Mouse (Mus musculus) left cerebral cortex, adult 2 months (tissue): Measurements from ENCODE around the gene Ncr1. TPM values are rescaled to one million over a fixed set of nuclear protein-coding genes. Genes with fewer than 3 reads are reported as not detected.
"Not testable (repeated sequence)": the region's sequence is repeated elsewhere in the genome, so short reads cannot be mapped to it uniquely, and the experiment has no call there.

ENCODE experiments used
- DNase-seq, 2 experiments: peaks; one replicate each; pipeline ENCODE4 v3.0.0; 2021 to 2022; ENCODE audit warnings: low spot score in 2 of 2, mixed read lengths in 1 of 2; ENCODE audit errors: extremely low spot score in 1 of 2
- H3K27ac ChIP-seq: fragments of 200-600 bp; 2 replicates; pipeline ENCODE4 v1.8.1; 2022
- H3K4me3 ChIP-seq: fragments of 200-600 bp; 2 replicates; pipeline ENCODE4 v1.8.1; 2022
- CTCF ChIP-seq: fragments of 200-600 bp; IDR thresholded peaks from 2 replicates; pipeline ENCODE4 v1.8.1; 2022; ENCODE audit warnings: antibody characterized with exemption, mild to moderate bottlenecking, moderate library complexity
- intact Hi-C: fragments of 180-260 bp; cut with DNase I; formaldehyde crosslinking; loops from one replicate; pipeline ENCODE4 v1.15.1; 2025
- long read RNA-seq, 2 experiments: library from polyadenylated mRNA; stranded (forward); transcript quantifications; one replicate each; pipeline ENCODE4 v2.0.0; 2021; ENCODE audit warnings: borderline mapping rate in 2 of 2
- microRNA-seq, 2 experiments: library from miRNA; unstranded; fragments of <30 nt; microRNA quantifications; one replicate each; pipeline ENCODE4 v1.2.0; 2021
- total RNA-seq, 2 experiments: library from RNA; stranded (reverse); gene quantifications; 2 replicates each; pipeline ENCODE4 v1.2.3; 2021

Ncr1 gene
- total RNA-seq: not detected
- long read RNA-seq, experiment 1: 0 reads
- long read RNA-seq, experiment 2: 0 reads

GRCm38 (mm10) chr7:4337509-4337908 lies at the start of gene Ncr1:
Gene Ncr1 (plus strand): TSS chr7:4337724.
- no peak for TF ChIP-seq CTCF
- no peak for DNase-seq
- Histone ChIP-seq H3K4me3 (no peak within 1 kb of the TSS), H3K27ac (no peak within 1 kb of the TSS)
- intact Hi-C loops: no loop called here

- intact Hi-C loops: no loop called here
- no peak for TF ChIP-seq CTCF
Measured at GRCm38 (mm10) chr7:4292638-4293037, 44.9 kb upstream of the Ncr1 start.

GRCm38 (mm10) chr7:4297189-4297588 lies 40.3 kb upstream of the Ncr1 start:
- TF ChIP-seq CTCF: peak; percentile 24
- DNase-seq: no peak
- intact Hi-C loops: no loop called here
- H3K4me3 ChIP-seq: no peak overlapping the region
- no peak overlapping the region for H3K27ac ChIP-seq

More at GRCm38 (mm10) chr7:4292638-4293037, 44.9 kb upstream of the Ncr1 start:
- no peak for DNase-seq
- Histone ChIP-seq H3K27ac (no peak overlapping the region), H3K4me3 (no peak overlapping the region)

- DNase-seq: no peak
Measured at GRCm38 (mm10) chr7:4300166-4300565, 37.4 kb upstream of the Ncr1 start.

GRCm38 (mm10) chr7:4303457-4303856 lies 34.1 kb upstream of the Ncr1 start:
- TF ChIP-seq CTCF: no peak
- intact Hi-C loops: no loop called here
- DNase-seq: no peak
- H3K4me3 ChIP-seq: no peak overlapping the region
- no peak overlapping the region for H3K27ac ChIP-seq

More at GRCm38 (mm10) chr7:4300166-4300565, 37.4 kb upstream of the Ncr1 start:
- no peak for TF ChIP-seq CTCF
- no peak overlapping the region for H3K27ac ChIP-seq
- no peak overlapping the region for H3K4me3 ChIP-seq
- intact Hi-C loops: no loop called here

GRCm38 (mm10) chr7:4313109-4313508 lies 24.4 kb upstream of the Ncr1 start:
- not testable (repeated sequence) for H3K4me3 ChIP-seq, H3K27ac ChIP-seq, DNase-seq
- intact Hi-C loops: loop anchor here (10.0 kb wide), 1 partner anchor 92 kb away; no protein-coding TSS in a partner anchor

GRCm38 (mm10) chr7:4313531-4313930 lies 24.0 kb upstream of the Ncr1 start:
- not testable (repeated sequence) for DNase-seq, H3K4me3 ChIP-seq, H3K27ac ChIP-seq
- intact Hi-C loops: loop anchor here (10.0 kb wide), 1 partner anchor 91 kb away; no protein-coding TSS in a partner anchor

GRCm38 (mm10) chr7:4323301-4323700 lies 14.2 kb upstream of the Ncr1 start:
- Histone ChIP-seq H3K4me3 (no peak overlapping the region), H3K27ac (no peak overlapping the region)
- no peak for DNase-seq
- TF ChIP-seq CTCF: no peak
- intact Hi-C loops: no loop called here

- no peak for DNase-seq
- Histone ChIP-seq H3K4me3 (no peak overlapping the region), H3K27ac (no peak overlapping the region)
- intact Hi-C loops: no loop called here
- no peak for TF ChIP-seq CTCF
Measured at GRCm38 (mm10) chr7:4373521-4373920, 36.0 kb downstream of the Ncr1 start.

Small RNA genes lying within 50 kb of the gene (microRNA-seq; reads per million reads assigned to microRNA genes)
- gene Gm24752 (0 reads per million in 2 experiments), gene Gm25349 (0 reads per million in 2 experiments)

Other genes with a start within 250 kb of the Ncr1 start
- 100 to 1,000 TPM; 667 to 745 TPM for gene Ttyh1, start 218.3 kb upstream of the Ncr1 start, total RNA-seq
- gene Leng8, start 200.7 kb upstream of the Ncr1 start, total RNA-seq: 100 to 1,000 TPM; 178 to 184 TPM
- gene Leng9, start 187.3 kb upstream of the Ncr1 start, total RNA-seq: 1 to 10 TPM; 6.2 to 6.9 TPM
- gene Cdc42ep5, start 172.9 kb upstream of the Ncr1 start, total RNA-seq: 1 to 10 TPM; 1.4 to 1.6 TPM
- not detected for gene Lilra5, start 100.0 kb upstream of the Ncr1 start, total RNA-seq
- under 1 TPM in 1 of 2 experiments, not detected in 1; 0.05 TPM for gene Gp6, start 60.0 kb downstream of the Ncr1 start, total RNA-seq
- gene Rdh13, start 107.9 kb downstream of the Ncr1 start, total RNA-seq: 10 to 100 TPM; 25.1 to 29.3 TPM
- gene Eps8l1, start 123.0 kb downstream of the Ncr1 start, total RNA-seq: 1 to 10 TPM; 5.3 to 5.4 TPM
- 100 to 1,000 TPM; 173 to 177 TPM for gene Ppp1r12c, start 164.0 kb downstream of the Ncr1 start, total RNA-seq
- gene Tnnt1, start 178.7 kb downstream of the Ncr1 start, total RNA-seq: 1 to 10 TPM; 7.4 to 9.2 TPM
- gene Tnni3, start 186.5 kb downstream of the Ncr1 start, total RNA-seq: under 1 TPM; 0.84 to 0.96 TPM
- under 1 TPM; 0.20 to 0.49 TPM for gene Dnaaf3, start 194.7 kb downstream of the Ncr1 start, total RNA-seq
- gene Syt5, start 209.8 kb downstream of the Ncr1 start, total RNA-seq: 100 to 1,000 TPM; 270 to 272 TPM